Mouse (Mus musculus) hindbrain, embryonic 11.5 days (tissue): ENCODE results near the gene Coro1b. TPM values are rescaled to one million over a fixed set of nuclear protein-coding genes. Genes with fewer than 3 reads are reported as not detected.

Experiments used
- ATAC-seq: fragments of 200-750 bp; cut with Nextera tagmentation; 2 replicates; pipeline ENCODE4 v1.8.0; 2017; ENCODE audit warnings: mild to moderate bottlenecking, moderate TSS enrichment, moderate library complexity; ENCODE audit not compliant: low FRiP score
- DNase-seq: peaks from one replicate; pipeline ENCODE4 v3.0.0-alpha.2; 2015; ENCODE audit warnings: low spot score
- H3K27ac ChIP-seq: fragments of 300-500 bp; sonication (generic); 2 replicates; pipeline ENCODE4 v1.5.1; 2014; ENCODE audit warnings: mild to moderate bottlenecking, low read depth, low read length
- H3K27me3 ChIP-seq: fragments of 300-500 bp; sonication (generic); 2 replicates; pipeline ENCODE4 v1.6.1; 2014; ENCODE audit warnings: mild to moderate bottlenecking, low read length, moderate library complexity, mixed read lengths; ENCODE audit not compliant: control insufficient read depth, insufficient read depth
- H3K36me3 ChIP-seq: fragments of 300-500 bp; sonication (generic); 2 replicates; pipeline ENCODE4 v1.6.1; 2014; ENCODE audit warnings: mild to moderate bottlenecking, low read length, moderate library complexity, mixed read lengths; ENCODE audit not compliant: control insufficient read depth, insufficient read depth
- H3K4me1 ChIP-seq: fragments of 300-500 bp; sonication (generic); replicated peaks from 2 replicates; pipeline ENCODE4 v1.6.1; 2014; ENCODE audit warnings: low read length, mixed read lengths; ENCODE audit not compliant: control insufficient read depth, insufficient read depth
- H3K4me2 ChIP-seq: fragments of 300-500 bp; sonication (generic); replicated peaks from 2 replicates; pipeline ENCODE4 v1.6.1; 2014; ENCODE audit warnings: mild to moderate bottlenecking, low read depth, low read length
- H3K4me3 ChIP-seq: fragments of 300-500 bp; sonication (generic); 2 replicates; pipeline ENCODE4 v1.5.1; 2014; ENCODE audit warnings: low read depth, low read length
- H3K9ac ChIP-seq: fragments of 300-500 bp; sonication (generic); 2 replicates; pipeline ENCODE4 v1.6.1; 2014; ENCODE audit warnings: low read depth, low read length
- H3K9me3 ChIP-seq: fragments of 300-500 bp; sonication (generic); 2 replicates; pipeline ENCODE4 v1.6.1; 2016; ENCODE audit warnings: low read length; ENCODE audit not compliant: control insufficient read depth
- WGBS: fragments of 180-500 bp; shearing (Covaris S2); extraction: QIAGEN DNeasy Blood & Tissue Kit; methylation state at CpG from one replicate; pipeline ENCODE4 v1.1.7; 2014; 5-methylcytosine and 5-hydroxymethylcytosine counted together
- polyA plus RNA-seq: library from polyadenylated mRNA; unstranded; fragments of >200 nt; fragmentation: Nextera tagmentation; extraction: Ambion mirVana; gene quantifications from 2 replicates; pipeline ENCODE4 v1.2.1, GENCODE M21; 2014

Coro1b gene
- polyA plus RNA-seq, 1 experiment from 2014 or later = 123 TPM

DNA sequence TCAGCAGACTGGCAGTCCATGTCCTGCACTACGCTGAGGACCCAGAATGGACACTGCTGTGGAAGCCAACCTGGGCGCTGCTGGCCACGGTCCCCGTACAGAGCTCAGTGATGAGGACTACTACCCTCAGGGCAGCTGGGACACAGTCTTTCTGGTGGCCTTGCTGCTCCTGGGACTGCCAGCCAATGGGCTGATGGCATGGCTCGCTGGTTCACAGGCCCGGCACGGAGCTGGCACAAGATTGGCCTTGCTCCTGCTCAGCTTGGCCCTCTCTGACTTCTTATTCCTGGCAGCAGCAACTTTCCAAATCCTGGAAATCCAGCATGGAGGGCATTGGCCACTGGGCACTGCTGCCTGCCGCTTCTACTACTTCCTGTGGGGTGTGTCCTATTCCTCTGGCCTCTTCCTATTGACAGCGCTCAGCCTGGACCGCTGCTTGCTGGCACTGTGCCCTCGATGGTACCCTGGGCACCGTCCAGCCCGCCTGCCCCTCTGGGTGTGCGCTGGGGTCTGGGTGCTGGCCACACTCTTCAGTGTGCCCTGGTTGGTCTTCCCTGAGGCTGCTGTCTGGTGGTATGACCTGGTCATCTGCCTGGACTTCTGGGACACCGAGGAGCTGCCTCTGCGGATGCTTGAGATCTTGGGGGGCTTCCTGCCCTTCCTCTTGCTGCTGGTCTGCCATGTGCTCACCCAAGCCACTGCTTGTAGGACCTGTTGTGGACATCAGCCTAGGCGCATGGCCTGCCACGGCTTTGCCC is 5.8 kb upstream of the Coro1b start:
- Histone ChIP-seq H3K4me1 (no peaks in the 10 kb centered on the region), H3K36me3 (no peaks in the 10 kb centered on the region), H3K9me3 (no peaks in the 10 kb centered on the region), H3K4me3 (no peak overlapping the region), H3K27ac (no peak overlapping the region), H3K27me3 (no peaks in the 10 kb centered on the region), H3K4me2 (no peak overlapping the region), H3K9ac (no peak overlapping the region)
- WGBS = 88% methylated on average over 18 of the region's 18 CpGs
- DNase-seq (no peak), ATAC-seq (no peak)

GRCm38 (mm10) chr19:4143759-4144268 is 4.6 kb upstream of the Coro1b start, which contains the start of gene Cabp4:
Gene Cabp4 (minus strand): TSS chr19:4144033.
- H3K4me2 ChIP-seq = no peak within 1 kb of the TSS

GRCm38 (mm10) chr19:4144550-4145498 is 3.6 kb upstream of the Coro1b start:
- no peaks in the 10 kb centered on the region for H3K27me3 ChIP-seq
- H3K9me3 ChIP-seq = no peaks in the 10 kb centered on the region
- no peak overlapping the region for H3K4me3 ChIP-seq
- 83% methylated on average over 16 of the region's 16 CpGs for WGBS
- ATAC-seq = no peak
- DNase-seq = no peak
- no peak overlapping the region for H3K27ac ChIP-seq
- no peaks in the 10 kb centered on the region for H3K36me3 ChIP-seq
- H3K4me1 ChIP-seq = peaks cover 8% of the 10 kb centered on the region
- H3K9ac ChIP-seq = no peak overlapping the region
- no peak overlapping the region for H3K4me2 ChIP-seq

More at GRCm38 (mm10) chr19:4143759-4144268, 4.6 kb upstream of the Coro1b start, which contains the start of gene Cabp4:
- Histone ChIP-seq H3K27me3 (no peaks in the 10 kb centered on the region), H3K36me3 (no peaks in the 10 kb centered on the region), H3K9ac (no peak within 1 kb of the TSS), H3K27ac (no peak within 1 kb of the TSS), H3K9me3 (no peaks in the 10 kb centered on the region), H3K4me1 (0 out of 2 replicates have a peak, but pooled peaks cover 2% of the 10 kb centered on the region), H3K4me3 (no peak within 1 kb of the TSS)
- DNase-seq = no peak
- 76% methylated on average over 7 of the region's 7 CpGs for WGBS
- no peak for ATAC-seq

- Histone ChIP-seq H3K27ac (no peak overlapping the region), H3K4me3 (no peak overlapping the region), H3K27me3 (no peaks in the 10 kb centered on the region), H3K9ac (no peak overlapping the region), H3K4me1 (peaks cover 8% of the 10 kb centered on the region), H3K9me3 (no peaks in the 10 kb centered on the region), H3K36me3 (0 out of 2 replicates have a peak, but pooled peaks cover 2% of the 10 kb centered on the region), H3K4me2 (no peak overlapping the region)
- ATAC-seq (no peak), DNase-seq (no peak)
- WGBS = 91% methylated on average over 5 of the region's 5 CpGs
Observed at GRCm38 (mm10) chr19:4145936-4146335, 2.5 kb upstream of the Coro1b start.

DNA sequence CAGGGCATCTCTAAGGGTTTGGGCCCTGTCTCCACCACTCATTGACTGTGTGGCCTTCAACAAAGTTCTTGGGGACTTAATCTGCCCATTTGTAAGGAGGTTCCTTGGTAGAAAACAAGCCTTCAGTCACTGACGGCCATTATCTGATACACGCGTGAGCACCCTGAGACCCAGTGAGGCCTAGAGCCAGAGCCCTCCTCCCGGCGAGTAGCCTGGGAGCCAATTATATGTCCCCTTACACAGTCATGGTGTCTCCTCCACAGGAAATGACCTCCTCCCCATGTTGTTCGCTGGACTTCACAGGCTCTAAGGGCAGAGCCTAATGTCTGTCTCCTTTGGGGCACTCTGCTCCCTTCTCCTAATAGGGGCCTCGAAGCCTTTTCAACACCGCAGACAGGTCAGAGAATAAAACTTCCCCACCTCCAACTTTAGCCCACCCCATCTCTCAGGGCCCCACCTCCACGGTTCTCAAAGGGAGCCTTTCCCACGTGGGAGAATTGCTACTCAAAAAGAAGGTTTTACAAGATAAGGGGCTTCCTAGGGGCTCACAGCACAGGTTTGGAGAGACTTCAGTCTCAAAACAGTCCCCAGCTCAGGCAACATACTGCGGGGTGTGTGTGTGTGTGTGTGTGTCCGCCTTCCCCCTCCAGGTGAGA is 1.9 kb upstream of the Coro1b start:
- ATAC-seq = no peak
- no peaks in the 10 kb centered on the region for H3K27me3 ChIP-seq

GRCm38 (mm10) chr19:4147022-4147405 is 1.4 kb upstream of the Coro1b start:
- no peak overlapping the region for H3K27ac ChIP-seq
- DNase-seq (no peak), ATAC-seq (no peak)
- H3K36me3 ChIP-seq = 0 out of 2 replicates have a peak, but pooled peaks cover 2% of the 10 kb centered on the region
- H3K9me3 ChIP-seq = no peaks in the 10 kb centered on the region
- no peaks in the 10 kb centered on the region for H3K27me3 ChIP-seq
- no peak overlapping the region for H3K4me2 ChIP-seq
- no peak overlapping the region for H3K9ac ChIP-seq
- H3K4me3 ChIP-seq = no peak overlapping the region
- peaks cover 8% of the 10 kb centered on the region for H3K4me1 ChIP-seq
- WGBS = 45% methylated on average over 3 of the region's 3 CpGs

More for the DNA sequence above, 1.9 kb upstream of the Coro1b start:
- Histone ChIP-seq H3K4me3 (no peak overlapping the region), H3K9ac (no peak overlapping the region), H3K4me2 (no peak overlapping the region), H3K4me1 (peaks cover 8% of the 10 kb centered on the region), H3K9me3 (no peaks in the 10 kb centered on the region), H3K27ac (no peak overlapping the region), H3K36me3 (0 out of 2 replicates have a peak, but pooled peaks cover 2% of the 10 kb centered on the region)
- no peak for DNase-seq
- WGBS = 59% methylated on average over 12 of the region's 12 CpGs

GRCm38 (mm10) chr19:4147782-4148490 is 483 bp upstream of the Coro1b start:
- peaks cover 8% of the 10 kb centered on the region for H3K4me1 ChIP-seq
- no peaks in the 10 kb centered on the region for H3K27me3 ChIP-seq
- 33% methylated on average over 9 of the region's 9 CpGs for WGBS
- ATAC-seq (peak; percentile 34), DNase-seq (no peak)
- H3K9me3 ChIP-seq = no peaks in the 10 kb centered on the region
- peak overlapping the region; percentile 63 for H3K4me3 ChIP-seq
- no peak overlapping the region for H3K27ac ChIP-seq
- peak overlapping the region; percentile 84 for H3K4me2 ChIP-seq
- peak overlapping the region; percentile 66; the same call in 1 of the 2 replicates for H3K9ac ChIP-seq
- 0 out of 2 replicates have a peak, but pooled peaks cover 2% of the 10 kb centered on the region for H3K36me3 ChIP-seq
